Mouse (Mus musculus) bone marrow macrophage, adult 2 months (primary cell): ENCODE measurements around the gene Dcaf10.

Experiments used
- CTCF ChIP-seq: IDR thresholded peaks from 2 replicates; pipeline ENCODE4 v1.5.1; 2012; ENCODE audit warnings: low read depth, mild to moderate bottlenecking, low read length, moderate library complexity
- POLR2A ChIP-seq: IDR thresholded peaks from 2 replicates; pipeline ENCODE4 v1.6.1; 2012; ENCODE audit warnings: mild to moderate bottlenecking, low read depth, low read length, borderline replicate concordance

DNA sequence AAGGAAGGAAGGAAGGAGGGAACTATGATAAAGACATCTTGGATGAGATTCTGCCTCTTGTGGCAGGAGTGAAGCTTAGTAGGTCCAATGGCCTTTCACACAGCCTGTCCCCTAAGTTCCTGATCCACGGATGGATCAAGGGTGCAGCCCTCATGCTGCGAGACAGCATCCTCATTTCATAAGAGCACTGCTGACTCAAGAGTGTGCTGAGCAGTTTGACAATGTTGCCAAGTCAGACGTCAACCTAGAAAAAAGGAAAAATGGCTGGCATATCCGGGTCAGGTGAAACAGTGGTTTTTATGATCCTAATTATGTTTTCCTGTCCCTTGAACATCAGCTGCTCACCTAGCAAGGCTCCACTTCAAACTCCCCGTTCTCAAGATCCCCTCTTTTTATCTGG is 51.8 kb downstream of the Dcaf10 start:
- TF ChIP-seq CTCF, result no peak
- TF ChIP-seq POLR2A, result no peak
